Mouse (Mus musculus): Measurements from ENCODE around the gene Wsb1. TPM values are rescaled to one million over a fixed set of nuclear protein-coding genes. Genes with fewer than 3 reads are reported as not detected.

The Wsb1 gene
- polyA plus RNA-seq, 1 experiment from 2014 or later: 256 TPM

GRCm38 (mm10) chr11:79223420-79223819 is 31.1 kb downstream of the Wsb1 start:
- Histone ChIP-seq H3K36me3 (replicated peaks) (no peaks in the 10 kb centered on the region), H3K9me3 (no peaks in the 10 kb centered on the region), H3K27ac (no peak overlapping the region), H3K4me1 (peaks cover 16% of the 10 kb centered on the region), H3K27me3 (ENCODE audit: poor library complexity, severe bottlenecking) (no peaks in the 10 kb centered on the region), H3K4me3 (no peak overlapping the region)
- 95% methylated on average over 6 of the region's 6 CpGs for WGBS
- DNase-seq (ENCODE audit: extremely low spot score, low spot score): no peak

GRCm38 (mm10) chr11:79222661-79223060 is 31.8 kb downstream of the Wsb1 start:
- Histone ChIP-seq H3K4me3 (no peak overlapping the region), H3K9me3 (no peaks in the 10 kb centered on the region), H3K27ac (no peak overlapping the region), H3K4me1 (peaks cover 16% of the 10 kb centered on the region), H3K27me3 (ENCODE audit: poor library complexity, severe bottlenecking) (no peaks in the 10 kb centered on the region), H3K36me3 (replicated peaks) (no peaks in the 10 kb centered on the region)
- 94% methylated on average over 6 of the region's 6 CpGs for WGBS
- no peak for DNase-seq (ENCODE audit: extremely low spot score, low spot score)

GRCm38 (mm10) chr11:79221641-79222040 is 32.8 kb downstream of the Wsb1 start:
- Histone ChIP-seq H3K4me3 (no peak overlapping the region), H3K9me3 (no peaks in the 10 kb centered on the region), H3K36me3 (replicated peaks) (no peaks in the 10 kb centered on the region), H3K27ac (no peak overlapping the region), H3K27me3 (ENCODE audit: poor library complexity, severe bottlenecking) (no peaks in the 10 kb centered on the region), H3K4me1 (peaks cover 16% of the 10 kb centered on the region)
- DNase-seq (ENCODE audit: extremely low spot score, low spot score): no peak
- WGBS: 85% methylated on average over 5 of the region's 5 CpGs

- H3K36me3 ChIP-seq (replicated peaks): no peaks in the 10 kb centered on the region
- DNase-seq (ENCODE audit: extremely low spot score, low spot score): no peak
- H3K27me3 ChIP-seq (ENCODE audit: poor library complexity, severe bottlenecking): no peaks in the 10 kb centered on the region
- no peaks in the 10 kb centered on the region for H3K9me3 ChIP-seq
- 83% methylated on average over 8 of the region's 8 CpGs for WGBS
- H3K27ac ChIP-seq: no peak overlapping the region
- peaks cover 8% of the 10 kb centered on the region for H3K4me1 ChIP-seq
- no peak overlapping the region for H3K4me3 ChIP-seq
These were observed 35.4 kb downstream of the Wsb1 start for GRCm38 (mm10) chr11:79218936-79219626.

- Histone ChIP-seq H3K27ac (no peak overlapping the region), H3K27me3 (ENCODE audit: poor library complexity, severe bottlenecking) (no peaks in the 10 kb centered on the region), H3K4me3 (no peak overlapping the region), H3K9me3 (no peaks in the 10 kb centered on the region), H3K4me1 (peaks cover 14% of the 10 kb centered on the region), H3K36me3 (replicated peaks) (no peaks in the 10 kb centered on the region)
- DNase-seq (ENCODE audit: extremely low spot score, low spot score): no peak
- WGBS: 97% methylated on average over 1 of the region's 1 CpGs
These were observed 36.4 kb downstream of the Wsb1 start for GRCm38 (mm10) chr11:79218061-79218460.

- WGBS: 79% methylated on average over 6 of the region's 6 CpGs
- no peaks in the 10 kb centered on the region for H3K27me3 ChIP-seq (ENCODE audit: poor library complexity, severe bottlenecking)
- no peaks in the 10 kb centered on the region for H3K9me3 ChIP-seq
- no peak overlapping the region for H3K27ac ChIP-seq
- H3K4me1 ChIP-seq: peaks cover 14% of the 10 kb centered on the region
- no peaks in the 10 kb centered on the region for H3K36me3 ChIP-seq (replicated peaks)
- DNase-seq (ENCODE audit: extremely low spot score, low spot score): no peak
- no peak overlapping the region for H3K4me3 ChIP-seq
These were observed 37.3 kb downstream of the Wsb1 start for GRCm38 (mm10) chr11:79217133-79217532.

GRCm38 (mm10) chr11:79215539-79215938 is 38.9 kb downstream of the Wsb1 start:
- H3K9me3 ChIP-seq: no peaks in the 10 kb centered on the region
- H3K4me3 ChIP-seq: no peak overlapping the region
- H3K27me3 ChIP-seq (ENCODE audit: poor library complexity, severe bottlenecking): no peaks in the 10 kb centered on the region
- WGBS: 89% methylated on average over 2 of the region's 2 CpGs
- no peak for DNase-seq (ENCODE audit: extremely low spot score, low spot score)
- H3K36me3 ChIP-seq (replicated peaks): no peaks in the 10 kb centered on the region
- peaks cover 9% of the 10 kb centered on the region for H3K4me1 ChIP-seq
- H3K27ac ChIP-seq: no peak overlapping the region

GRCm38 (mm10) chr11:79214015-79214418 is 40.5 kb downstream of the Wsb1 start:
- 12% methylated on average over 14 of the region's 14 CpGs for WGBS

GRCm38 (mm10) chr11:79209882-79210471 is 44.5 kb downstream of the Wsb1 start:
- 91% methylated on average over 5 of the region's 5 CpGs for WGBS

More at GRCm38 (mm10) chr11:79214015-79214418, 40.5 kb downstream of the Wsb1 start:
- Histone ChIP-seq H3K4me1 (peaks cover 9% of the 10 kb centered on the region), H3K36me3 (replicated peaks) (no peaks in the 10 kb centered on the region), H3K27me3 (ENCODE audit: poor library complexity, severe bottlenecking) (no peaks in the 10 kb centered on the region), H3K27ac (peak overlapping the region; percentile 63; the same call in 1 of the 2 replicates), H3K4me3 (no peak overlapping the region), H3K9me3 (no peaks in the 10 kb centered on the region)
- peak; percentile 88 for DNase-seq (ENCODE audit: extremely low spot score, low spot score)

GRCm38 (mm10) chr11:79209113-79209512 is 45.4 kb downstream of the Wsb1 start:
- H3K27me3 ChIP-seq (ENCODE audit: poor library complexity, severe bottlenecking): no peaks in the 10 kb centered on the region
- no peaks in the 10 kb centered on the region for H3K9me3 ChIP-seq
- no peak for DNase-seq (ENCODE audit: extremely low spot score, low spot score)
- no peak overlapping the region for H3K27ac ChIP-seq
- WGBS: 65% methylated on average over 5 of the region's 5 CpGs
- no peak overlapping the region for H3K4me3 ChIP-seq
- H3K36me3 ChIP-seq (replicated peaks): no peaks in the 10 kb centered on the region
- H3K4me1 ChIP-seq: peaks cover 7% of the 10 kb centered on the region

More at GRCm38 (mm10) chr11:79209882-79210471, 44.5 kb downstream of the Wsb1 start:
- Histone ChIP-seq H3K4me3 (no peak overlapping the region), H3K27ac (no peak overlapping the region), H3K36me3 (replicated peaks) (no peaks in the 10 kb centered on the region), H3K9me3 (no peaks in the 10 kb centered on the region), H3K4me1 (peaks cover 9% of the 10 kb centered on the region), H3K27me3 (ENCODE audit: poor library complexity, severe bottlenecking) (no peaks in the 10 kb centered on the region)
- no peak for DNase-seq (ENCODE audit: extremely low spot score, low spot score)

GRCm38 (mm10) chr11:79208462-79208861 is 46.0 kb downstream of the Wsb1 start:
- Histone ChIP-seq H3K27me3 (ENCODE audit: poor library complexity, severe bottlenecking) (no peaks in the 10 kb centered on the region), H3K4me3 (no peak overlapping the region), H3K9me3 (no peaks in the 10 kb centered on the region), H3K36me3 (replicated peaks) (no peaks in the 10 kb centered on the region), H3K27ac (no peak overlapping the region), H3K4me1 (0 out of 2 replicates have a peak, but pooled peaks cover under 1% of the 10 kb centered on the region)
- no peak for DNase-seq (ENCODE audit: extremely low spot score, low spot score)
- 95% methylated on average over 4 of the region's 4 CpGs for WGBS

GRCm38 (mm10) chr11:79207691-79208090 is 46.8 kb downstream of the Wsb1 start:
- Histone ChIP-seq H3K9me3 (no peaks in the 10 kb centered on the region), H3K4me1 (no peaks in the 10 kb centered on the region), H3K4me3 (no peak overlapping the region), H3K36me3 (replicated peaks) (no peaks in the 10 kb centered on the region), H3K27me3 (ENCODE audit: poor library complexity, severe bottlenecking) (no peaks in the 10 kb centered on the region), H3K27ac (no peak overlapping the region)
- no peak for DNase-seq (ENCODE audit: extremely low spot score, low spot score)
- WGBS: 85% methylated on average over 10 of the region's 10 CpGs

- H3K36me3 ChIP-seq (replicated peaks): no peaks in the 10 kb centered on the region
- no peak overlapping the region for H3K4me3 ChIP-seq
- 85% methylated on average over 3 of the region's 3 CpGs for WGBS
- no peak overlapping the region for H3K27ac ChIP-seq
- H3K4me1 ChIP-seq: peaks cover 11% of the 10 kb centered on the region
- no peaks in the 10 kb centered on the region for H3K27me3 ChIP-seq (ENCODE audit: poor library complexity, severe bottlenecking)
- no peak for DNase-seq (ENCODE audit: extremely low spot score, low spot score)
- no peaks in the 10 kb centered on the region for H3K9me3 ChIP-seq
These were observed 50.0 kb downstream of the Wsb1 start for GRCm38 (mm10) chr11:79204444-79204843.
